Mouse (Mus musculus) G1E (cell line): ENCODE measurements around the gene Ispd.

Experiments
- CTCF ChIP-seq: IDR thresholded peaks from 2 replicates; pipeline ENCODE4 v1.5.1; 2012; ENCODE audit warnings: low read depth, low read length, inconsistent platforms, mixed read lengths
- POLR2AphosphoS5 ChIP-seq: IDR thresholded peaks from 2 replicates; pipeline ENCODE4 v1.6.1; 2012; ENCODE audit warnings: low read depth, low read length, inconsistent platforms; ENCODE audit not compliant: insufficient replicate concordance

- TF ChIP-seq CTCF, result no peak
- no peak for TF ChIP-seq POLR2AphosphoS5
These were observed 55.7 kb downstream of the Ispd start for GRCm38 (mm10) chr12:36436956-36437355.
